Mouse (Mus musculus) hindbrain, embryonic 10.5 days (tissue): ENCODE results near the gene Vmn1r39. TPM values are rescaled to one million over a fixed set of nuclear protein-coding genes. Genes with fewer than 3 reads are reported as not detected.
A peak's percentile ranks its signal among the peaks of the same experiment; 100 is the strongest.
"Not testable (repeated sequence)": the region's sequence is repeated elsewhere in the genome, so short reads cannot be mapped to it uniquely, and the experiment has no call there.

Experiments used
- DNase-seq: peaks from one replicate; pipeline ENCODE4 v3.0.0-alpha.2; 2017; ENCODE audit warnings: low spot score
- H3K27ac ChIP-seq: fragments of 300-500 bp; sonication (generic); 2 replicates; pipeline ENCODE4 v1.5.1; 2016; ENCODE audit warnings: mild to moderate bottlenecking, moderate library complexity
- H3K27me3 ChIP-seq: fragments of 300-500 bp; sonication (generic); 2 replicates; pipeline ENCODE4 v1.6.1; 2016; ENCODE audit warnings: mild to moderate bottlenecking; ENCODE audit not compliant: poor library complexity, insufficient read depth, severe bottlenecking
- H3K36me3 ChIP-seq: fragments of 300-500 bp; sonication (generic); 2 replicates; pipeline ENCODE4 v1.6.1; 2016; ENCODE audit warnings: mild to moderate bottlenecking, moderate library complexity
- H3K4me1 ChIP-seq: fragments of 300-500 bp; sonication (generic); replicated peaks from 2 replicates; pipeline ENCODE4 v1.6.1; 2016; ENCODE audit warnings: mild to moderate bottlenecking
- H3K4me3 ChIP-seq: fragments of 300-500 bp; sonication (generic); 2 replicates; pipeline ENCODE4 v1.5.1; 2016; ENCODE audit warnings: mild to moderate bottlenecking, moderate library complexity
- H3K9me3 ChIP-seq: fragments of 300-500 bp; sonication (generic); 2 replicates; pipeline ENCODE4 v1.6.1; 2016; ENCODE audit warnings: mild to moderate bottlenecking, moderate library complexity
- WGBS: fragments of 180-500 bp; shearing (Covaris S2); methylation state at CpG from one replicate; pipeline ENCODE4 v1.1.7; 2016; 5-methylcytosine and 5-hydroxymethylcytosine counted together
- polyA plus RNA-seq: library from polyadenylated mRNA; unstranded; fragments of >200 nt; fragmentation: Nextera tagmentation; extraction: Ambion mirVana; gene quantifications from 2 replicates; pipeline ENCODE4 v1.2.1, GENCODE M21; 2016

The Vmn1r39 gene
- polyA plus RNA-seq, result not detected in 2 replicates

GRCm38 (mm10) chr6:66810509-66810908, at the start of gene Vmn1r39:
Vmn1r39 (minus strand) TSS chr6:66810609.
- H3K4me3 ChIP-seq, result no peak within 1 kb of the TSS
- H3K36me3 ChIP-seq, result no peaks in the 10 kb centered on the region
- no peaks in the 10 kb centered on the region for H3K27me3 ChIP-seq
- no peaks in the 10 kb centered on the region for H3K9me3 ChIP-seq
- H3K4me1 ChIP-seq, result no peaks in the 10 kb centered on the region
- H3K27ac ChIP-seq, result no peak within 1 kb of the TSS
- no peak for DNase-seq
- WGBS, result 91% methylated on average over 2 of the region's 2 CpGs

DNA sequence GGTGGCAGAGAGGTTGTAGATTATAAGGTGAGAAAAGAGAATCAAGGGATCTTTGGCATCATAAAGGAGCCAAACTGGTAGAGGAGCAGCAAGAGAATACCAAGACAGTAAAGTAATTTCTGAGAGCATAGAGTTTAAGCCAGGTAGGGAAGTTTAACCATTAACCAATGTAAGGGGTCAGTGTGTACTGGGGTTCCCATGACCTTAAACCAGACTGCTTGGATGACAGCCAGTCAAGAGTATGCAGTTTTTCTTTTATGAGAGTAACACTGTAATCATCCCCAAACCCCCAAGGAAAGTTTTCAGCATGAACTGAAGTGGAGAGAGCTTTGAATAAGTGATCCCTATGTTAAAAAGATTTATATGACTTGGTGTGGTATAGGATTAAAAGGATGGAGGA, 49.0 kb upstream of the Vmn1r39 start:
- no peak overlapping the region for H3K4me3 ChIP-seq
- H3K27me3 ChIP-seq, result no peaks in the 10 kb centered on the region
- no peak overlapping the region for H3K27ac ChIP-seq
- H3K36me3 ChIP-seq, result no peaks in the 10 kb centered on the region
- DNase-seq, result no peak
- H3K4me1 ChIP-seq, result no peaks in the 10 kb centered on the region
- no peaks in the 10 kb centered on the region for H3K9me3 ChIP-seq

GRCm38 (mm10) chr6:66858356-66858755, 47.9 kb upstream of the Vmn1r39 start:
- Histone ChIP-seq H3K4me1 (no peaks in the 10 kb centered on the region), H3K4me3 (no peak overlapping the region)
- 89% methylated on average over 1 of the region's 1 CpGs for WGBS

GRCm38 (mm10) chr6:66856236-66856635, 45.8 kb upstream of the Vmn1r39 start:
- no peaks in the 10 kb centered on the region for H3K4me1 ChIP-seq
- H3K27me3 ChIP-seq, result no peaks in the 10 kb centered on the region
- no peak overlapping the region for H3K27ac ChIP-seq
- no peak for DNase-seq
- no peaks in the 10 kb centered on the region for H3K9me3 ChIP-seq
- H3K4me3 ChIP-seq, result no peak overlapping the region
- H3K36me3 ChIP-seq, result no peaks in the 10 kb centered on the region

More at GRCm38 (mm10) chr6:66858356-66858755, 47.9 kb upstream of the Vmn1r39 start:
- Histone ChIP-seq H3K27ac (no peak overlapping the region), H3K27me3 (no peaks in the 10 kb centered on the region), H3K36me3 (no peaks in the 10 kb centered on the region), H3K9me3 (no peaks in the 10 kb centered on the region)
- DNase-seq, result no peak

DNA sequence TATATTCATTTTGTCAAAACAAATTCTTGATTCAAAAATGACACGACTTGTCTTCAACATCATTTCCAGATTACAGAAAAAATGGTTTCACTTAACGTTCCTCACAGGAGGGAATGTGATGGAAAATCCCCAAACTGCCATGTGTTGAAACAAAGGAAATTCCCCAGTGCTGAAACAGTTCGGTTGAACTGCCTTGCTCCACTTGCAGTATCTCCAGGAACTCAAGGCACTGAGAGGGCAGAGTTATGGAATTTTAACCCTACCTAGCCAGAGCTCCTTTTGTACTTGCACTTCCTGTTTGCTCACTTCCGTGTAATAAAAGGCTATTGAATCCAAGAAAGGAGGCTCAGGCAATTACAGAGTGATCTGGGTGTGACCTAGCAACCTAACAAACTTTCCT, 38.5 kb upstream of the Vmn1r39 start:
- no peak for DNase-seq
- 56% methylated on average over 4 of the region's 4 CpGs for WGBS

GRCm38 (mm10) chr6:66840631-66841030, 30.2 kb upstream of the Vmn1r39 start:
- H3K4me1 ChIP-seq, H3K27ac ChIP-seq, H3K9me3 ChIP-seq, H3K36me3 ChIP-seq, H3K4me3 ChIP-seq, H3K27me3 ChIP-seq: not testable (repeated sequence)
- 3% methylated on average over 1 of the region's 1 CpGs for WGBS
- DNase-seq, result peak; percentile 5

More for the DNA sequence above, 38.5 kb upstream of the Vmn1r39 start:
- H3K4me3 ChIP-seq, result no peak overlapping the region
- H3K9me3 ChIP-seq, result no peaks in the 10 kb centered on the region
- no peaks in the 10 kb centered on the region for H3K36me3 ChIP-seq
- no peaks in the 10 kb centered on the region for H3K27me3 ChIP-seq
- H3K27ac ChIP-seq, result no peak overlapping the region
- no peaks in the 10 kb centered on the region for H3K4me1 ChIP-seq

- Histone ChIP-seq H3K9me3 (no peaks in the 10 kb centered on the region), H3K36me3 (no peaks in the 10 kb centered on the region), H3K27ac (no peak overlapping the region), H3K4me1 (no peaks in the 10 kb centered on the region), H3K4me3 (no peak overlapping the region), H3K27me3 (no peaks in the 10 kb centered on the region)
- DNase-seq, result no peak
Measured at GRCm38 (mm10) chr6:66836932-66837331, 26.5 kb upstream of the Vmn1r39 start.

DNA sequence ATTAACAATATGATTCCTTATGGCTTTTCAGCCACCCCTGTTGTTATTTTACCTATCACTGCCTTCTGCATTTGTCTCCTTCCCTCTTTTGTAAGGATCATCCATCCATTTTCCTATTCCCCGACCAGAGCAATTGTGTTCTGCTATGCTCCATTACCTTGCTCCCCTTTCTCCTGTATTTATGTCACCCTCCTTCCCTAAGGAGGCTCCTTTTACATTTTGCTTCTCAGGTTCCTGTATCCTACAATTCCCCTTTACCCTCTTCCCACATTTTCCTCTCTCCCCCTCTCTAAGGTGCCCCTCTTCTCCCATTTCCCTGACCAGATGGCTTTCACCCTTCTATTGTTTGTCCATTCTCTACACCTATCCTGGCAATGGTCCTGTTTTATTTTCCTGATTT, 4.1 kb downstream of the Vmn1r39 start:
- Histone ChIP-seq H3K4me1 (no peaks in the 10 kb centered on the region), H3K4me3 (no peak overlapping the region), H3K36me3 (no peaks in the 10 kb centered on the region), H3K27ac (no peak overlapping the region), H3K27me3 (no peaks in the 10 kb centered on the region), H3K9me3 (no peaks in the 10 kb centered on the region)
- 33% methylated on average over 1 of the region's 1 CpGs for WGBS
- DNase-seq, result no peak

DNA sequence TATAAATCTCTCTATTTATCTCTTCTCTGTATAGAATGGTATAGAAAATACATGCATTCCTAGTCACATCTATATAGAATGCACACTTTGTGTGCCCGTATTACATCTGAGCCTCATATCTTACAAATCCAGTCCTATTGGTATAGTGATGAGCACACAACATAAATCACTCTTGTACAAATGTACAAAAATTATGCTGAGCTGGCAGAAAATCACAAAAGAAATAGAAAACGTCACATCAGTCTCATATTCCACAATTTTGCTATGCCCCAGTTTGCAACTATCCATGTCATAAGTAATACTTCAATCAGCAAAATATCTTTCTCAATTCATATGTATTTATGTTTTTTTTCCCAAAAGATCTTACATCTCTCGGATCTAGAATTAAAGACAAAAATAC, 4.7 kb downstream of the Vmn1r39 start:
- Histone ChIP-seq H3K9me3 (no peaks in the 10 kb centered on the region), H3K4me1 (no peaks in the 10 kb centered on the region), H3K36me3 (no peaks in the 10 kb centered on the region), H3K27me3 (no peaks in the 10 kb centered on the region), H3K27ac (no peak overlapping the region), H3K4me3 (no peak overlapping the region)
- 89% methylated on average over 3 of the region's 3 CpGs for WGBS
- DNase-seq, result no peak

DNA sequence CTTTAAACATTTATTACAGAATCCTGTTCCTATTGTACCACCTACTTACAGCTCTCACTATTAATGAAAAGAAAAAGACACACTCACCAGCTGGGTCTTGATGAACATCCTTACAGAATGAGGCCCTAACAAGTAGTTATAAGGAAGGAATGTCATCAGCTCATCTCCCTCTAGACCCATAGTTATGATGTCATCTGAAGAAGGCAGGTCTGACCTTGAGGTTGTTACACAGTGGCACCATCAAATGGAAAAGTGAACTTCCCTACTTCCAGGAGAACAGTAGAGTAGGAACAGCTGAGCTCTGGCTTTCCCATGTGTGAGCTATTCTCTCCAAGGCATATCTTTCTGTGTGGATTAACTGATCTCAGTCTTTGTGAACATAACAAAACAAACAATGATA, 27.9 kb downstream of the Vmn1r39 start, which contains the start of gene Vmn1r38:
TSS of gene Vmn1r38 (minus strand) at position 101 of the 400 bp plus-strand sequence.
- H3K4me3 ChIP-seq, H3K36me3 ChIP-seq, H3K9me3 ChIP-seq, DNase-seq, H3K27ac ChIP-seq, H3K4me1 ChIP-seq, H3K27me3 ChIP-seq: not testable (repeated sequence)

Other genes with a start within 250 kb of the Vmn1r39 start
- not detected in 2 replicates for gene Vmn1r33, start 192.3 kb downstream of the Vmn1r39 start, polyA plus RNA-seq
- not detected in 2 replicates for gene Vmn1r34, start 166.7 kb downstream of the Vmn1r39 start, polyA plus RNA-seq
- gene Vmn1r35, start 124.7 kb downstream of the Vmn1r39 start, polyA plus RNA-seq, result not detected in 2 replicates
- gene Vmn1r36, start 91.4 kb downstream of the Vmn1r39 start, polyA plus RNA-seq, result not detected in 2 replicates
- not detected in 2 replicates for gene Vmn1r37, start 81.2 kb downstream of the Vmn1r39 start, polyA plus RNA-seq
- not detected in 2 replicates for gene Vmn1r38, start 28.0 kb downstream of the Vmn1r39 start, polyA plus RNA-seq
- gene Gng12, start 85.8 kb upstream of the Vmn1r39 start, polyA plus RNA-seq, result 46.8 and 55.8 TPM in 2 replicates
- 21.9 and 25.7 TPM in 2 replicates for gene Gadd45a, start 226.8 kb upstream of the Vmn1r39 start, polyA plus RNA-seq